Mouse (Mus musculus) adipose tissue, adult 10 weeks (tissue): ENCODE data around the gene 1600002K03Rik. TPM values are rescaled to one million over a fixed set of nuclear protein-coding genes. Genes with fewer than 3 reads are reported as not detected.

Experiments used
- polyA plus RNA-seq: library from polyadenylated mRNA; stranded (reverse); fragments of 350-450 nt; fragmentation: Illumina TruSeq; extraction: RNeasy Lipid Tissue Mini Kit (QIAGEN cat#74804); gene quantifications from one replicate; pipeline ENCODE4 v1.2.3, GENCODE M21; 2014; ENCODE audit warnings: low read depth, low replicate concordance

1600002K03Rik gene
- 19.9 TPM for polyA plus RNA-seq

GRCm38 (mm10) chr10:80172527-80173292 lies at the start of gene 1600002K03Rik:
1600002K03Rik (plus strand) TSS chr10:80172944.

GRCm38 (mm10) chr10:80138553-80139438 lies 33.9 kb upstream of the 1600002K03Rik start, which contains the start of gene Atp5d:
Atp5d (plus strand) TSS chr10:80138632.

GRCm38 (mm10) chr10:80140666-80141035 lies 32.1 kb upstream of the 1600002K03Rik start, which contains the start of gene Cbarp:
Cbarp (minus strand) TSS chr10:80140835.

GRCm38 (mm10) chr10:80147719-80148601 lies 24.8 kb upstream of the 1600002K03Rik start, which contains the start of gene Midn:
Midn (plus strand) TSS chr10:80148272.

GRCm38 (mm10) chr10:80165392-80166128 lies 7.2 kb upstream of the 1600002K03Rik start, which contains the start of gene Cirbp:
Cirbp (plus strand) TSS chr10:80165985.

GRCm38 (mm10) chr10:80179068-80180051 lies 6.6 kb downstream of the 1600002K03Rik start, which contains the start of gene Efna2:
Efna2 (plus strand) TSS chr10:80179482.

Other genes starting within 250 kb of the 1600002K03Rik start
- gene Arid3a, start 245.9 kb upstream of the 1600002K03Rik start, polyA plus RNA-seq, result 4.9 TPM
- 22.5 TPM for gene Wdr18, start 212.8 kb upstream of the 1600002K03Rik start, polyA plus RNA-seq
- not detected for gene Grin3b, start 202.2 kb upstream of the 1600002K03Rik start, polyA plus RNA-seq
- gene Tmem259, start 188.6 kb upstream of the 1600002K03Rik start, polyA plus RNA-seq, result 86.6 TPM
- 46.6 TPM for gene Cnn2, start 184.4 kb upstream of the 1600002K03Rik start, polyA plus RNA-seq
- gene Abca7, start 176.4 kb upstream of the 1600002K03Rik start, polyA plus RNA-seq, result 3.8 TPM
- 13.2 TPM for gene Arhgap45, start 156.3 kb upstream of the 1600002K03Rik start, polyA plus RNA-seq
- 65.7 TPM for gene Polr2e, start 133.1 kb upstream of the 1600002K03Rik start, polyA plus RNA-seq
- gene Gpx4, start 125.8 kb upstream of the 1600002K03Rik start, polyA plus RNA-seq, result 681 TPM
- 17.9 TPM for gene Sbno2, start 67.4 kb upstream of the 1600002K03Rik start, polyA plus RNA-seq
- 82.1 TPM for gene Stk11, start 57.1 kb upstream of the 1600002K03Rik start, polyA plus RNA-seq
- 268 TPM for gene Atp5d, start 34.3 kb upstream of the 1600002K03Rik start, polyA plus RNA-seq
- gene Cbarp, start 32.1 kb upstream of the 1600002K03Rik start, polyA plus RNA-seq, result 29.3 TPM
- 28.1 TPM for gene Midn, start 24.7 kb upstream of the 1600002K03Rik start, polyA plus RNA-seq
- 219 TPM for gene Cirbp, start 7.0 kb upstream of the 1600002K03Rik start, polyA plus RNA-seq
- gene Efna2, start 6.5 kb downstream of the 1600002K03Rik start, polyA plus RNA-seq, result 1.4 TPM
- gene Mum1, start 53.5 kb downstream of the 1600002K03Rik start, polyA plus RNA-seq, result 56.7 TPM
- gene Ndufs7, start 76.2 kb downstream of the 1600002K03Rik start, polyA plus RNA-seq, result 123 TPM
- gene Gamt, start 88.1 kb downstream of the 1600002K03Rik start, polyA plus RNA-seq, result 196 TPM
- 85.8 TPM for gene Dazap1, start 88.5 kb downstream of the 1600002K03Rik start, polyA plus RNA-seq
- 1,679 TPM for gene Rps15, start 119.5 kb downstream of the 1600002K03Rik start, polyA plus RNA-seq
- 0.71 TPM for gene Apc2, start 123.0 kb downstream of the 1600002K03Rik start, polyA plus RNA-seq
- 32.7 TPM for gene 2310011J03Rik, start 147.6 kb downstream of the 1600002K03Rik start, polyA plus RNA-seq
- 5.3 TPM for gene Pcsk4, start 156.6 kb downstream of the 1600002K03Rik start, polyA plus RNA-seq
- 55.6 TPM for gene Reep6, start 157.0 kb downstream of the 1600002K03Rik start, polyA plus RNA-seq
- gene Adamtsl5, start 175.5 kb downstream of the 1600002K03Rik start, polyA plus RNA-seq, result 9.4 TPM
- 0.34 TPM for gene Plk5, start 183.5 kb downstream of the 1600002K03Rik start, polyA plus RNA-seq
- 14.4 TPM for gene Mex3d, start 214.7 kb downstream of the 1600002K03Rik start, polyA plus RNA-seq
- gene Mbd3, start 226.6 kb downstream of the 1600002K03Rik start, polyA plus RNA-seq, result 113 TPM
- gene Uqcr11, start 233.9 kb downstream of the 1600002K03Rik start, polyA plus RNA-seq, result 470 TPM